In genomic region chr2:59742500-59743116, GRCm38 (mm10) we compare ENCODE assay signal across 16 mouse cellular contexts.
A peak's percentile ranks its signal among the peaks of the same experiment; 100 is the strongest.
DNase-seq lines count a peak whose midpoint lies in the region; ATAC-seq lines count a peak whose summit lies in the region.
"Had no signal": no experiment of that assay in that cellular context is flagged by ENCODE, and none has a peak within 500 bp of the region (broad histone marks: within the 10 kb centered on the region; RNA-seq: fewer than 3 reads in every experiment).

No protein-coding gene starts in this region.

- no peaks in the 10 kb centered on the region for H3K9me3 ChIP-seq in heart, embryonic 11.5 days (replicated peaks; ENCODE audit: control insufficient read depth, low read length)
- H3K9me3 ChIP-seq in limb, embryonic 13.5 days, result no peaks in the 10 kb centered on the region
- H3K9me3 ChIP-seq in hindbrain, embryonic 14.5 days (ENCODE audit: control insufficient read depth, low read length), result no peaks in the 10 kb centered on the region

- WGBS in heart, embryonic 11.5 days (ENCODE audit: insufficient replicate concordance), result 46% methylated on average over 12 of the region's 12 CpGs
- WGBS in limb, embryonic 13.5 days, result 52% methylated on average over 12 of the region's 12 CpGs
- WGBS in hindbrain, embryonic 14.5 days, result 82% methylated on average over 12 of the region's 12 CpGs

- H3K27ac ChIP-seq in heart, embryonic 11.5 days (ENCODE audit: low read depth, low read length), result peak overlapping the region; percentile 57; the same call in 1 of the 2 replicates
- H3K27ac ChIP-seq in brown adipose tissue, adult 24 weeks (replicated peaks; ENCODE audit: low read depth, low read length), result 0 out of 2 replicates have a peak overlapping the region, but pooled peaks have one; percentile 22
- H3K27ac ChIP-seq in limb, embryonic 13.5 days, result peak overlapping the region; percentile 33; the same call in 1 of the 2 replicates
- H3K27ac ChIP-seq in hindbrain, embryonic 14.5 days, result no peak overlapping the region

- intact Hi-C loops in heart, postnatal 36 days (cut with DNase I), result no loop called here
- intact Hi-C loops in left cerebral cortex, postnatal 14 days (cut with DNase I), result no loop called here

- H3K27me3 ChIP-seq in heart, embryonic 11.5 days (ENCODE audit: control insufficient read depth, insufficient read depth, low read length), result no peaks in the 10 kb centered on the region
- no peaks in the 10 kb centered on the region for H3K27me3 ChIP-seq in limb, embryonic 13.5 days
- no peaks in the 10 kb centered on the region for H3K27me3 ChIP-seq in hindbrain, embryonic 14.5 days (ENCODE audit: control insufficient read depth, insufficient read depth, low read length)

- DNase-seq in heart, postnatal 36 days, result no peak
- DNase-seq in lung, postnatal 36 days, result peak; percentile 55
- DNase-seq in hindbrain, embryonic 14.5 days (ENCODE audit: low spot score), result no peak
- DNase-seq in left cerebral cortex, postnatal 14 days (ENCODE audit: low spot score in 2 of 2), result no peak
- no peak for DNase-seq in adrenal gland, adult (ENCODE audit: inconsistent age in 2 of 2, low spot score in 1 of 2)
- DNase-seq: adrenal gland, postnatal 36 days; cerebellum, postnatal 10 days; embryo, embryonic 11 days; gastrocnemius, postnatal 36 days; heart, postnatal 10 days; kidney, postnatal 14 days; retina, postnatal 1 day had no signal

- no peak overlapping the region for H3K9ac ChIP-seq in heart, embryonic 11.5 days (ENCODE audit: low read depth, low read length)
- no peak overlapping the region for H3K9ac ChIP-seq in limb, embryonic 13.5 days
- no peak overlapping the region for H3K9ac ChIP-seq in hindbrain, embryonic 14.5 days

- no peak overlapping the region for H3K4me3 ChIP-seq in heart, embryonic 11.5 days (ENCODE audit: low read depth, low read length)
- H3K4me3 ChIP-seq in brown adipose tissue, adult 24 weeks (ENCODE audit: insufficient read depth, low read depth, low read length), result no peak overlapping the region
- H3K4me3 ChIP-seq in limb, embryonic 13.5 days, result no peak overlapping the region
- H3K4me3 ChIP-seq in hindbrain, embryonic 14.5 days (replicated peaks; ENCODE audit: low read length), result no peak overlapping the region

- H3K36me3 ChIP-seq in heart, embryonic 11.5 days (ENCODE audit: control insufficient read depth, insufficient read depth, low read length), result no peaks in the 10 kb centered on the region
- no peaks in the 10 kb centered on the region for H3K36me3 ChIP-seq in limb, embryonic 13.5 days
- no peaks in the 10 kb centered on the region for H3K36me3 ChIP-seq in hindbrain, embryonic 14.5 days (replicated peaks; ENCODE audit: control insufficient read depth, insufficient read depth)

- peak overlapping the region; percentile 15; the same call in 1 of the 2 replicates for H3K4me2 ChIP-seq in heart, embryonic 11.5 days
- peak overlapping the region; percentile 16; the same call in 1 of the 2 replicates for H3K4me2 ChIP-seq in limb, embryonic 13.5 days (replicated peaks)
- no peak overlapping the region for H3K4me2 ChIP-seq in hindbrain, embryonic 14.5 days (replicated peaks)

- no peak for ATAC-seq in heart, embryonic 11.5 days (replicated peaks; ENCODE audit: insufficient number of reproducible peaks, low FRiP score, low TSS enrichment)
- ATAC-seq in limb, embryonic 13.5 days (ENCODE audit: low FRiP score, low read depth), result no peak
- no peak for ATAC-seq in hindbrain, embryonic 14.5 days (ENCODE audit: low FRiP score)
- ATAC-seq: activated CD4-positive, CD25-positive, alpha-beta regulatory T cell, adult 4 months had no signal

- peaks cover 35% of the 10 kb centered on the region for H3K4me1 ChIP-seq in heart, embryonic 11.5 days (ENCODE audit: control insufficient read depth, insufficient read depth, low read length)
- H3K4me1 ChIP-seq in brown adipose tissue, adult 24 weeks (ENCODE audit: control insufficient read depth, insufficient read depth, insufficient read length, low read length), result peaks cover 11% of the 10 kb centered on the region
- peaks cover 51% of the 10 kb centered on the region for H3K4me1 ChIP-seq in limb, embryonic 13.5 days
- H3K4me1 ChIP-seq in hindbrain, embryonic 14.5 days (replicated peaks; ENCODE audit: control insufficient read depth, insufficient read depth, low read length), result no peaks in the 10 kb centered on the region
